Mouse (Mus musculus) spleen, adult 2 months (tissue): ENCODE results near the gene Fzd10.

ENCODE experiments used
- CTCF ChIP-seq: fragments of 200-500 bp; IDR thresholded peaks from 2 replicates; pipeline ENCODE4 v1.5.1; 2011; ENCODE audit warnings: mild to moderate bottlenecking, inconsistent platforms; ENCODE audit not compliant: insufficient read depth, insufficient read length, insufficient replicate concordance; ENCODE audit errors: extremely low read depth
- POLR2A ChIP-seq: fragments of 200-500 bp; IDR thresholded peaks from 2 replicates; pipeline ENCODE4 v1.6.1; 2011; ENCODE audit warnings: low read depth, low read length, inconsistent platforms

GRCm38 (mm10) chr5:128617621-128618020 lies 17.0 kb downstream of the Fzd10 start:
- no peak for TF ChIP-seq POLR2A
- TF ChIP-seq CTCF, result no peak
